ENCODE assay signal across 8 mouse cellular contexts in the genomic region with DNA sequence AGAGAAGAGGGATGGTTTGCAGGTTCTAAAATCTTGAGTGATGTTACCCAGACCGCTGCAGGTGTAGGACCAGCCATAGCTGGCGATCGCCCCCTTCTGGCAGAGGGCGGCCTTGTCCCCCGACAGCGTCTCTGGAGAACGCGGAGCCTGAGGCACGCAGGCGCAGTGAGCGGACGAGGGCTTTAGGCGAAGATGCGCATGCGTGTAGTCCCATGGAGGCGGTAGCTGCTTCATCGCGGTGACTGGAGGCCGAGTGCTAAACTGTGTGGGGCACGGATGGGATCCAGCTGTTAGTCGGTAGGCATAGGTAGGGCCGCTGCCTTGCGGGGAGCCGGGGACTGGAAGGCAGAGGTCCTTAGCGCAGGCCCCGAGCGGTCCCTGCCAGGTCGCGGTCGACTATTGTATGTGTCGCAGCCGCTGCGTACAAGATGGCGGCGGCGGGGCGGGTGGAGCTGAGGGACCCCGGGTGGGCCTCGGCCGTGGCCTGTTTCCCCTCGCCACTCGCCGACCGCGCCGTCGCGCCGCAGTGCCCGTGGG. TPM values are rescaled to one million over a fixed set of nuclear protein-coding genes. Genes with fewer than 3 reads are reported as not detected.
DNase-seq lines count a peak whose midpoint lies in the region; ATAC-seq and TF ChIP-seq lines count a peak whose summit lies in the region.

No protein-coding gene starts in this region.

- peak; percentile 97 for DNase-seq in ES-E14 (ENCODE audit: low read depth, low spot score)
- peak; percentile 97 for DNase-seq in cerebellum, adult 11-12 months
- peak; percentile 94 for DNase-seq in heart, postnatal 25 days (ENCODE audit: low spot score)
- peak; percentile 97 to 99 for DNase-seq in layer of hippocampus, adult 18-20 months (ENCODE audit: low spot score in 2 of 2)
- DNase-seq in lung, adult 2 months = peak; percentile 98
- peak; percentile 95 to 96 for DNase-seq in thymus, adult 18-20 months

- TF ChIP-seq CTCF in lung, adult 2 months (IDR thresholded peaks at IDR 0.05; ENCODE audit: insufficient read depth, low read length) = peak; percentile 85

- H3K27ac ChIP-seq in ES-E14 (ENCODE audit: insufficient read depth, low read depth, low read length, poor library complexity, severe bottlenecking) = peak overlapping the region; percentile 95
- H3K27ac ChIP-seq in forebrain, embryonic 15.5 days (replicated peaks) = peak overlapping the region; percentile 98

- intact Hi-C loops in heart, postnatal 25 days (cut with DNase I) = no loop called here

- H3K9me3 ChIP-seq in ES-E14 (ENCODE audit: control insufficient read depth, insufficient read depth, low read depth, low read length) = no peaks in the 10 kb centered on the region
- no peaks in the 10 kb centered on the region for H3K9me3 ChIP-seq in forebrain, embryonic 15.5 days

- peak; percentile 99 for TF ChIP-seq POLR2A in lung, adult 2 months (IDR thresholded peaks at IDR 0.05; ENCODE audit: borderline replicate concordance, extremely low read depth, low read depth, low read length)

- H3K36me3 ChIP-seq in ES-E14 (ENCODE audit: control insufficient read depth, insufficient read depth, low read length, poor library complexity, severe bottlenecking) = no peaks in the 10 kb centered on the region
- no peaks in the 10 kb centered on the region for H3K36me3 ChIP-seq in forebrain, embryonic 15.5 days

- peak; percentile 97 for ATAC-seq in forebrain, embryonic 15.5 days (replicated peaks)
- ATAC-seq in neutrophil, adult 5-6 weeks (ENCODE audit: extremely low read depth, insufficient number of reproducible peaks, low FRiP score, poor library complexity, severe bottlenecking) = peak; percentile 99

- peak overlapping the region; percentile 31 for H3K4me2 ChIP-seq in forebrain, embryonic 15.5 days (replicated peaks)

- H3K4me3 ChIP-seq in ES-E14 (ENCODE audit: insufficient read depth in 1 of 2, low read depth in 1 of 2, low read length in 2 of 2, poor library complexity in 1 of 2, severe bottlenecking in 1 of 2) = peak overlapping the region; percentile 92 to 94
- H3K4me3 ChIP-seq in forebrain, embryonic 15.5 days = peak overlapping the region; percentile 71
- peak overlapping the region; percentile 92 for H3K4me3 ChIP-seq in lung, adult 2 months (replicated peaks; ENCODE audit: extremely low read depth, low read depth, low read length)

- H3K9ac ChIP-seq in ES-E14 (ENCODE audit: insufficient read depth, low read depth, low read length, poor library complexity, severe bottlenecking) = peak overlapping the region; percentile 99
- H3K9ac ChIP-seq in forebrain, embryonic 15.5 days (replicated peaks) = peak overlapping the region; percentile 96

- in situ Hi-C loops in ES-E14 (cut with MboI; ENCODE audit: low sequenced_read_pairs in 2 of 2, unreplicated experiment in 2 of 2) = no loop called here

- H3K4me1 ChIP-seq in ES-E14 (ENCODE audit: control insufficient read depth in 2 of 2, insufficient read depth in 2 of 2, low read length in 2 of 2, poor library complexity in 1 of 2) = peaks cover 0 to 5% of the 10 kb centered on the region in 2 experiments; a peak in 1 of 4 replicates
- H3K4me1 ChIP-seq in forebrain, embryonic 15.5 days = peaks cover 12% of the 10 kb centered on the region
- no peaks in the 10 kb centered on the region; the same call in 1 of the 2 replicates for H3K4me1 ChIP-seq in lung, adult 2 months (ENCODE audit: control insufficient read depth, insufficient read depth, low read length)

- H3K27me3 ChIP-seq in forebrain, embryonic 15.5 days = no peaks in the 10 kb centered on the region

- WGBS in forebrain, embryonic 15.5 days = 0% methylated on average over 42 of the region's 50 CpGs
- WGBS in lung, adult 2 months = under 1% methylated on average over 50 of the region's 50 CpGs

TF ChIP-seq in ES-E14, 5 proteins besides CTCF, POLR2A, EP300 and RAD21:
- TF ChIP-seq CHD2 (IDR thresholded peaks at IDR 0.05; ENCODE audit: low read depth, low read length) (no peak), MAFK (IDR thresholded peaks at IDR 0.05; ENCODE audit: insufficient read depth, low read depth, low read length) (no peak), HCFC1 (IDR thresholded peaks at IDR 0.05; ENCODE audit: borderline replicate concordance, insufficient read depth, low read length) (no peak), ZC3H11A (IDR thresholded peaks at IDR 0.05; ENCODE audit: borderline replicate concordance, low read depth, low read length) (peak; percentile 89), ZNF384 (IDR thresholded peaks at IDR 0.05; ENCODE audit: low read depth, low read length) (no peak)

RNA-seq across cellular contexts. Expression of a gene that starts 47.3 kb away (rescaled TPM):
- total RNA-seq in ES-E14 (2012; rRNA removed) = 96.6 and 129 TPM in 2 replicates
- polyA plus RNA-seq in forebrain, embryonic 15.5 days (2015; fragmentation: Nextera tagmentation; extraction: Ambion mirVana) = 88.5 and 90.8 TPM in 2 replicates
- total RNA-seq in heart, postnatal 25 days (2021) = 10 to 100 TPM; 51.2 to 56.2 TPM
- 100 to 1,000 TPM; 134 to 139 TPM for total RNA-seq in layer of hippocampus, adult 18-20 months (2021)
- polyA plus RNA-seq in lung, adult 2 months (2012; rRNA removed) = 7.3 and 11.0 TPM in 2 replicates
- 283 and 343 TPM in 2 replicates for total RNA-seq in neutrophil, adult 5-6 weeks (2017)

Comparison
In these comparisons a context has a peak if more than half of its experiments do, and no peak if none do; other contexts are left out.
1. Peak in every context shown above with its lines: DNase-seq, ATAC-seq, H3K4me3 ChIP-seq and H3K27ac ChIP-seq.